Mouse (Mus musculus): Measurements from ENCODE around the gene Myo1e. TPM values are rescaled to one million over a fixed set of nuclear protein-coding genes. Genes with fewer than 3 reads are reported as not detected.

Myo1e gene
- polyA plus RNA-seq, 1 experiment: 27.3 TPM

GRCm38 (mm10) chr9:70260324-70260841, 53.2 kb downstream of the Myo1e start:
- peaks cover 33% of the 10 kb centered on the region for H3K79me3 ChIP-seq (ENCODE audit: low read depth)

GRCm38 (mm10) chr9:70261646-70262045, 54.5 kb downstream of the Myo1e start:
- TF ChIP-seq USF1 (IDR thresholded peaks at IDR 0.05; ENCODE audit: low read depth): peak; percentile 30
- TF ChIP-seq CEBPB (IDR thresholded peaks at IDR 0.05; ENCODE audit: low read depth): no peak
- TF ChIP-seq FOSL1 (IDR thresholded peaks at IDR 0.05; ENCODE audit: insufficient read depth, low read length, poor library complexity, severe bottlenecking): no peak
- no peak for TF ChIP-seq MAX (IDR thresholded peaks at IDR 0.05)
- TF ChIP-seq MYOD1 (IDR thresholded peaks at IDR 0.05; ENCODE audit: control insufficient read depth, insufficient read length, low read depth): no peak
- H3K79me3 ChIP-seq (ENCODE audit: low read depth): peaks cover 38% of the 10 kb centered on the region
- H3K79me2 ChIP-seq (ENCODE audit: control insufficient read depth, insufficient read depth): peaks cover 97% of the 10 kb centered on the region
- H3ac ChIP-seq (ENCODE audit: control insufficient read depth, insufficient read length, low read depth): no peak overlapping the region
- no peaks in the 10 kb centered on the region for H3K27me3 ChIP-seq (ENCODE audit: control insufficient read depth, insufficient read depth, insufficient read length)
- H3K4me3 ChIP-seq (ENCODE audit: insufficient read depth, poor library complexity, severe bottlenecking): no peak overlapping the region
- no peaks in the 10 kb centered on the region for H3K36me3 ChIP-seq (ENCODE audit: control insufficient read depth, insufficient read depth)

More at GRCm38 (mm10) chr9:70260324-70260841, 53.2 kb downstream of the Myo1e start:
- Histone ChIP-seq H3K27me3 (ENCODE audit: control insufficient read depth, insufficient read depth, insufficient read length) (no peaks in the 10 kb centered on the region), H3K36me3 (ENCODE audit: control insufficient read depth, insufficient read depth) (no peaks in the 10 kb centered on the region), H3K4me3 (ENCODE audit: insufficient read depth, poor library complexity, severe bottlenecking) (no peak overlapping the region), H3K79me2 (ENCODE audit: control insufficient read depth, insufficient read depth) (peaks cover 98% of the 10 kb centered on the region), H3ac (ENCODE audit: control insufficient read depth, insufficient read length, low read depth) (no peak overlapping the region)
- TF ChIP-seq MAX (IDR thresholded peaks at IDR 0.05): no peak
- TF ChIP-seq FOSL1 (IDR thresholded peaks at IDR 0.05; ENCODE audit: insufficient read depth, low read length, poor library complexity, severe bottlenecking): no peak
- no peak for TF ChIP-seq CEBPB (IDR thresholded peaks at IDR 0.05; ENCODE audit: low read depth)
- no peak for TF ChIP-seq CTCF (IDR thresholded peaks at IDR 0.05; ENCODE audit: control insufficient read depth, insufficient read depth, insufficient read length)
- no peak for TF ChIP-seq USF1 (IDR thresholded peaks at IDR 0.05; ENCODE audit: low read depth)
- no peak for TF ChIP-seq MYOD1 (IDR thresholded peaks at IDR 0.05; ENCODE audit: control insufficient read depth, insufficient read length, low read depth)

GRCm38 (mm10) chr9:70263134-70263533, 56.0 kb downstream of the Myo1e start:
- no peak overlapping the region for H3K4me3 ChIP-seq (ENCODE audit: insufficient read depth, poor library complexity, severe bottlenecking)
- no peaks in the 10 kb centered on the region for H3K27me3 ChIP-seq (ENCODE audit: control insufficient read depth, insufficient read depth, insufficient read length)
- H3K36me3 ChIP-seq (ENCODE audit: control insufficient read depth, insufficient read depth): no peaks in the 10 kb centered on the region
- TF ChIP-seq CEBPB (IDR thresholded peaks at IDR 0.05; ENCODE audit: low read depth): no peak
- TF ChIP-seq MYOD1 (IDR thresholded peaks at IDR 0.05; ENCODE audit: control insufficient read depth, insufficient read length, low read depth): no peak
- no peak for TF ChIP-seq USF1 (IDR thresholded peaks at IDR 0.05; ENCODE audit: low read depth)
- no peak for TF ChIP-seq MYOG (IDR thresholded peaks at IDR 0.05; ENCODE audit: control insufficient read depth, extremely low read depth, insufficient read length)
- TF ChIP-seq FOSL1 (IDR thresholded peaks at IDR 0.05; ENCODE audit: insufficient read depth, low read length, poor library complexity, severe bottlenecking): no peak
- no peak for TF ChIP-seq MAX (IDR thresholded peaks at IDR 0.05)
- TF ChIP-seq CTCF (IDR thresholded peaks at IDR 0.05; ENCODE audit: control insufficient read depth, insufficient read depth, insufficient read length): no peak
- no peak overlapping the region for H3ac ChIP-seq (ENCODE audit: control insufficient read depth, insufficient read length, low read depth)
- H3K79me2 ChIP-seq (ENCODE audit: control insufficient read depth, insufficient read depth): peaks cover 96% of the 10 kb centered on the region
- H3K79me3 ChIP-seq (ENCODE audit: low read depth): peaks cover 40% of the 10 kb centered on the region

GRCm38 (mm10) chr9:70263735-70264134, 56.6 kb downstream of the Myo1e start:
- H3ac ChIP-seq (ENCODE audit: control insufficient read depth, insufficient read length, low read depth): no peak overlapping the region
- no peak overlapping the region for H3K4me3 ChIP-seq (ENCODE audit: insufficient read depth, poor library complexity, severe bottlenecking)
- peaks cover 94% of the 10 kb centered on the region for H3K79me2 ChIP-seq (ENCODE audit: control insufficient read depth, insufficient read depth)
- no peak for TF ChIP-seq CEBPB (IDR thresholded peaks at IDR 0.05; ENCODE audit: low read depth)
- TF ChIP-seq MYOG (IDR thresholded peaks at IDR 0.05; ENCODE audit: control insufficient read depth, extremely low read depth, insufficient read length): no peak
- TF ChIP-seq FOSL1 (IDR thresholded peaks at IDR 0.05; ENCODE audit: insufficient read depth, low read length, poor library complexity, severe bottlenecking): no peak
- TF ChIP-seq CTCF (IDR thresholded peaks at IDR 0.05; ENCODE audit: control insufficient read depth, insufficient read depth, insufficient read length): no peak
- TF ChIP-seq MYOD1 (IDR thresholded peaks at IDR 0.05; ENCODE audit: control insufficient read depth, insufficient read length, low read depth): no peak
- no peak for TF ChIP-seq USF1 (IDR thresholded peaks at IDR 0.05; ENCODE audit: low read depth)
- TF ChIP-seq MAX (IDR thresholded peaks at IDR 0.05): no peak
- H3K36me3 ChIP-seq (ENCODE audit: control insufficient read depth, insufficient read depth): no peaks in the 10 kb centered on the region
- no peaks in the 10 kb centered on the region for H3K27me3 ChIP-seq (ENCODE audit: control insufficient read depth, insufficient read depth, insufficient read length)
- H3K79me3 ChIP-seq (ENCODE audit: low read depth): peaks cover 36% of the 10 kb centered on the region

- TF ChIP-seq MYOD1 (IDR thresholded peaks at IDR 0.05; ENCODE audit: control insufficient read depth, insufficient read length, low read depth): no peak
- Histone ChIP-seq H3K79me2 (ENCODE audit: control insufficient read depth, insufficient read depth) (peaks cover 87% of the 10 kb centered on the region), H3K36me3 (ENCODE audit: control insufficient read depth, insufficient read depth) (no peaks in the 10 kb centered on the region), H3K79me3 (ENCODE audit: low read depth) (peaks cover 26% of the 10 kb centered on the region), H3K4me3 (ENCODE audit: insufficient read depth, poor library complexity, severe bottlenecking) (no peak overlapping the region), H3ac (ENCODE audit: control insufficient read depth, insufficient read length, low read depth) (no peak overlapping the region), H3K27me3 (ENCODE audit: control insufficient read depth, insufficient read depth, insufficient read length) (no peaks in the 10 kb centered on the region)
Measured at GRCm38 (mm10) chr9:70265513-70265912, 58.4 kb downstream of the Myo1e start.

GRCm38 (mm10) chr9:70266186-70266585, 59.0 kb downstream of the Myo1e start:
- TF ChIP-seq USF1 (IDR thresholded peaks at IDR 0.05; ENCODE audit: low read depth): no peak
- Histone ChIP-seq H3ac (ENCODE audit: control insufficient read depth, insufficient read length, low read depth) (no peak overlapping the region), H3K36me3 (ENCODE audit: control insufficient read depth, insufficient read depth) (no peaks in the 10 kb centered on the region), H3K4me3 (ENCODE audit: insufficient read depth, poor library complexity, severe bottlenecking) (no peak overlapping the region), H3K79me3 (ENCODE audit: low read depth) (peaks cover 28% of the 10 kb centered on the region), H3K79me2 (ENCODE audit: control insufficient read depth, insufficient read depth) (peaks cover 80% of the 10 kb centered on the region), H3K27me3 (ENCODE audit: control insufficient read depth, insufficient read depth, insufficient read length) (no peaks in the 10 kb centered on the region)

All from C2C12 (cell line).